Mouse (Mus musculus) midbrain, embryonic 11.5 days (tissue): ENCODE measurements at regions not wholly inside any gene's neighbourhood (a gene's known extent, or its start where the extent isn't known, plus 50 kb on each side); places are given as distances from the start of the nearest gene placed in this dataset.
A peak's percentile ranks its signal among the peaks of the same experiment; 100 is the strongest.

Experiments used
- ATAC-seq: fragments of 200-750 bp; cut with Nextera tagmentation; 2 replicates; pipeline ENCODE4 v1.8.0; 2017; ENCODE audit warnings: moderate TSS enrichment, moderate library complexity; ENCODE audit not compliant: low FRiP score
- DNase-seq: peaks from one replicate; pipeline ENCODE4 v3.0.0; 2015; ENCODE audit warnings: low spot score; ENCODE audit errors: missing footprints
- H3K27ac ChIP-seq: fragments of 300-500 bp; sonication (generic); 2 replicates; pipeline ENCODE4 v1.5.1; 2014; ENCODE audit warnings: low read depth, low read length
- H3K27me3 ChIP-seq: fragments of 300-500 bp; sonication (generic); 2 replicates; pipeline ENCODE4 v1.6.1; 2014; ENCODE audit warnings: mild to moderate bottlenecking, low read length, moderate library complexity, mixed read lengths; ENCODE audit not compliant: control insufficient read depth, insufficient read depth
- H3K36me3 ChIP-seq: fragments of 300-500 bp; sonication (generic); 2 replicates; pipeline ENCODE4 v1.6.1; 2014; ENCODE audit warnings: mild to moderate bottlenecking, low read length, moderate library complexity, mixed read lengths; ENCODE audit not compliant: control insufficient read depth, insufficient read depth
- H3K4me1 ChIP-seq: fragments of 300-500 bp; sonication (generic); 2 replicates; pipeline ENCODE4 v1.6.1; 2014; ENCODE audit warnings: low read length; ENCODE audit not compliant: control insufficient read depth, insufficient read depth
- H3K4me2 ChIP-seq: fragments of 300-500 bp; sonication (generic); 2 replicates; pipeline ENCODE4 v1.6.1; 2014; ENCODE audit warnings: mild to moderate bottlenecking, moderate library complexity
- H3K4me3 ChIP-seq: fragments of 300-500 bp; sonication (generic); 2 replicates; pipeline ENCODE4 v1.5.1; 2014; ENCODE audit warnings: low read depth, low read length
- H3K9ac ChIP-seq: fragments of 300-500 bp; sonication (generic); 2 replicates; pipeline ENCODE4 v1.6.1; 2014; ENCODE audit warnings: low read length
- H3K9me3 ChIP-seq: fragments of 300-500 bp; sonication (generic); 2 replicates; pipeline ENCODE4 v1.6.1; 2016; ENCODE audit warnings: low read length; ENCODE audit not compliant: control insufficient read depth
- WGBS: fragments of 180-500 bp; shearing (Covaris S2); extraction: QIAGEN DNeasy Blood & Tissue Kit; methylation state at CpG from one replicate; pipeline ENCODE4 v1.1.7; 2014; 5-methylcytosine and 5-hydroxymethylcytosine counted together

DNA sequence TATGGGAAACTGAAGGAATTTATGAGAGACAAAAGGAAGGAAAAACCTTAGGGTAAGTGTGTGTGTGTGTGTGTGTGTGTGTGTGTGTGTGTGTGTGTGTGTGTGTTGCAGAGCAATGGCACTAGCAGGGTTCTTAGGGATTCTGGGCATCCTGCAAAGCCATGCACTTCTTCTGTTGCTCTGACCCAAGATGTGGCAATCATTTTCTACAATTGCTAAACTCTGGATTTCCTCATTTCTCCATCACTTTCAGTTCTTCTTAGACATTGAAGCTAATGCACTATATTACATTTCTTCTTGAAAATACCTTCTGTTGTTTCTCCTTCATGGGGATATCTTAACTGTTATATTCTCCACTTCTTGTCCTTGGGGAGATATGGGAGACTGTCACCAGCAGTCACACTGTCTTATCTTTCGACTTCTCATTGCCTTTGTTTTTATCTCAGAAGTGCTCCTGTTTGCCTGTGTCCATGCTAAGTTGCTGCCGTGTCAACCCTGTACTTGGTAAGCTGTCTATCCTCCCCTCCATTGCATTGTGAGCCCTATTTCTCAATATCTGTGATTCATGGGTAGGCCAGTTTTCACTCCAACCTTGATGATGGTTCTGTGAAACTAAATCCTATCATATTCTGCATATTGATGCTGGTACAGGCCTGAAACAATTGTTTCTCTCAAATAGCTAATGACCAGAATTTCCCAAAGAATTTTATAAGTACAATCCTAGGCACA is 742.4 kb downstream of the Gm826 start:
- Histone ChIP-seq H3K4me2 (no peak overlapping the region), H3K4me3 (no peak overlapping the region), H3K4me1 (no peaks in the 10 kb centered on the region), H3K36me3 (no peaks in the 10 kb centered on the region), H3K27me3 (no peaks in the 10 kb centered on the region), H3K9ac (no peak overlapping the region), H3K27ac (no peak overlapping the region), H3K9me3 (no peaks in the 10 kb centered on the region)
- 93% methylated on average over 2 of the region's 2 CpGs for WGBS
- no peak for DNase-seq
- no peak for ATAC-seq

DNA sequence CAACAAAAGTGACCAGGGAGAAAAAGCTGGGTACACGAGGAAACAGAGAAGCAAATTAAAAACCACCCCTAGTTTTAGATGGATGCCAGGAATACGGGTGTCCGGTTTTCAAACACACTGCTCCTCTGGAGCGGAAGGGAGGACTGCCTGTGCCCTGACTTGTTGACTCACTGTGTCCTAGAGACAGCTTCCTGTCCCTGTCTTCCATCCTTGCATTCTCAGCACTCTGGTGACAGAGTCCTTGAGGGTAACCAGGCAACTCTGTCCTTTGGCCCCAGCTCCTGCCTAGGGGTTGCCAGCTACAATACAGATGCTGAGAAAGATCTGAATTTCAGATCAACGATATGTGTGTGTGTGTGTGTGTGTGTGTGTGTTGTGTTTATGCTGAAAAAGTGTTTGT is 741.1 kb downstream of the Gm826 start:
- no peak for ATAC-seq
- H3K9me3 ChIP-seq: no peaks in the 10 kb centered on the region

DNA sequence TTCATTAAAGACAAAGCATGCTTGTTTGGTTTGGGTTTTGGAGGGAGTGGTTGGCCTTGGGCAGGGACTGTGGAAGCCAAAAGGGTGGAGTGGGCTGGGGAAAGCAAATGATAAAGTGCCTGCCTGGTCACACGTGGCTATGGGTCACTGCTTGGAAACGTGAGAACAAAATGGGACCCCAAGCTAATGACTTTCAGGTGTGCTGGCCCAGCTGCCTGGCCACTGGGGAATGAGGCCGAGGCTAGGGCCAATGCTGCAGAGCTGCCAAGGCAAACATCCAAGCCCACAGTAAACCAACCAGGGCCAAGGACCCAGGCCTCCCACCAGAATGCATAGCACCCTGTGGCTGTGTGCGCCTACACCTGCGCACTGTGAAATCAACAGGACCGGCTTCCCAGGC is 737.7 kb downstream of the Gm826 start:
- Histone ChIP-seq H3K4me1 (no peaks in the 10 kb centered on the region), H3K27me3 (no peaks in the 10 kb centered on the region), H3K4me3 (no peak overlapping the region), H3K4me2 (no peak overlapping the region), H3K9me3 (no peaks in the 10 kb centered on the region), H3K36me3 (no peaks in the 10 kb centered on the region), H3K27ac (no peak overlapping the region), H3K9ac (no peak overlapping the region)
- 84% methylated on average over 6 of the region's 6 CpGs for WGBS
- no peak for ATAC-seq
- DNase-seq: no peak

More for the DNA sequence above, 741.1 kb downstream of the Gm826 start:
- 76% methylated on average over 5 of the region's 5 CpGs for WGBS
- H3K36me3 ChIP-seq: no peaks in the 10 kb centered on the region
- no peak overlapping the region for H3K9ac ChIP-seq
- H3K4me1 ChIP-seq: no peaks in the 10 kb centered on the region
- H3K4me3 ChIP-seq: no peak overlapping the region
- H3K27me3 ChIP-seq: no peaks in the 10 kb centered on the region
- no peak for DNase-seq
- no peak overlapping the region for H3K4me2 ChIP-seq
- no peak overlapping the region for H3K27ac ChIP-seq

DNA sequence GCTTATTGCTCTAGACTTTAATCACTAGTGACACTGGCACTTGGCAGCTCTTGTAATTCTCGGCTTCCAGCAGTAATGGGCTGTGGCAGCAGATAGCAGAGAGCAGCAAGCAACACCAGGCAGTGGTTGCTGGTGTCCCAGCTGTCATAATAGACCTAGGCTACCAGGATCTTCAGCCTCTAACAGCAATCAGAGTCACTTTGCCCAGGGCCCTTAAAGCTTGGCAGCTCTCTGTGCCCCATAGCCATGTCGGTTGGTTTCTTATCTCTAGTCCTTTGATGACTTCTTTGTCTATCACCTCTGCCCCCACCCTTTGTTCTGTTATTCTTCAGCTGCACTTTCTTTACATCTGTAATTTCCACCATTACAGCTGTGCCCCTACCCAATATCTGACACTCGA is 735.9 kb downstream of the Gm826 start:
- Histone ChIP-seq H3K36me3 (no peaks in the 10 kb centered on the region), H3K9me3 (no peaks in the 10 kb centered on the region), H3K4me1 (no peaks in the 10 kb centered on the region), H3K4me2 (no peak overlapping the region), H3K27ac (no peak overlapping the region), H3K4me3 (no peak overlapping the region), H3K27me3 (no peaks in the 10 kb centered on the region), H3K9ac (no peak overlapping the region)
- WGBS: 77% methylated on average over 3 of the region's 3 CpGs
- ATAC-seq (no peak), DNase-seq (no peak)

DNA sequence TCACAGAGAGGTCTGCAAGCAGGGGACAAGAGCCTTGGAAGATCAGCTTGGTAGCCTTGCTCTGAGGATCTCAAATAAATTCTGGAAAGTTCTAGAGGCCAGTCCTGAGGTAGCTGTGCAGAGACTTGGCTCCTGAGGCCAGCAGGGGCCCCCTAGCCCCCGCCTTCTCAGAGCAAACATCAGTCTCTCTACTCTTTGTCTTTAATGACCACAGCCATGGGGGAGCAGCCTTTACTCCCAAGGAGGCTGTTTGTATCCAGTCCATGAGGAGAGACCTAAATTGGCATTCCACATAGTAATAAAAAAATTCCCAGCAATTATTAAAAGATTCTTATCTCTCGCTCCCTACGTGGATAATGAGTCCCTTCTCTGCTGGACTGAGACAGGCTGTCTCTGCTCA is 726.8 kb downstream of the Gm826 start:
- H3K27me3 ChIP-seq: no peaks in the 10 kb centered on the region
- H3K9ac ChIP-seq: no peak overlapping the region
- DNase-seq: no peak
- 62% methylated on average over 3 of the region's 3 CpGs for WGBS
- H3K4me2 ChIP-seq: no peak overlapping the region
- no peak overlapping the region for H3K27ac ChIP-seq
- no peak for ATAC-seq
- H3K4me1 ChIP-seq: no peaks in the 10 kb centered on the region
- no peak overlapping the region for H3K4me3 ChIP-seq
- no peaks in the 10 kb centered on the region for H3K9me3 ChIP-seq
- no peaks in the 10 kb centered on the region; the same call in 1 of the 2 replicates for H3K36me3 ChIP-seq

DNA sequence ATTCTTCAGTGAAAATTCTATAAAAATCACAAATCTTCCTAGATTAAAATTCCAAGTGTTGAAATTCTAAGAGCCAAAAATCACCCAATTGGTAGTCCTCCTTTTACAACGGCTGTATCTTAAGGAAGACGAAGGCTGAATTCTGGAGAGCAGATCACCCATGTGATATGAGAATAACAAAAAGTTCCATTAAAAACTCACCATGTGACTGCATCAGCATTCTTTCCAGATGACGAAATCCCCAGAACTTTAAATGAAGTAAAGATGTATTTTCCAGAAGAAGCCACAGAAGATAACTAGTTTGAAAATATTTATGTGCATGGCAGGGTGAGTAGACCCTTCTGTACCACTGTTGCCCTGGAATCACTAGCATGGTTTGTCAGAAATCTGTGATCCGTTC is 723.5 kb downstream of the Gm826 start:
- Histone ChIP-seq H3K4me1 (no peaks in the 10 kb centered on the region), H3K36me3 (no peaks in the 10 kb centered on the region), H3K9me3 (no peaks in the 10 kb centered on the region), H3K9ac (no peak overlapping the region), H3K4me2 (no peak overlapping the region), H3K27ac (no peak overlapping the region), H3K27me3 (no peaks in the 10 kb centered on the region), H3K4me3 (no peak overlapping the region)
- 88% methylated on average over 4 of the region's 4 CpGs for WGBS
- ATAC-seq (no peak), DNase-seq (peak; percentile 64)

DNA sequence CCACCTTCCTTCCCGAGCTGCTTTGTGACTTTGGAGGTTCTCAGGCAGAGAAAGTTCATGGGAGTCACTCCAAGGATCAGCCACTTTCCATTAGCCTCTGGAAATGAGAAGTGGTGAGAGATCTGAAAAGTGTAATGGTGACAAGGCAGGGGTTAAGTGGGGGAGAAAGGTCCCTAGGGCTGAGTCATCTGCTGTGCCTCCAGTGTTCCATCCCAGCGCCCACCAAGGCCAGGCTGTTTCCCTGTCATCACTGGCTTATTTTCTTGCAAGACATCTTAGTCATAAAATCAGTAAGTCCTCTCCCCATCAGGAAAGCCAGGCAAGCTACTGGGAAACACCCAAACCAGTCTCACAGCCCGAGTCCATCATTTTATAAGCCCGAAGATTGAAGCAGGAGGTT is 717.3 kb downstream of the Gm826 start:
- no peaks in the 10 kb centered on the region for H3K36me3 ChIP-seq
- DNase-seq (no peak), ATAC-seq (no peak)
- H3K4me3 ChIP-seq: no peak overlapping the region
- no peaks in the 10 kb centered on the region for H3K9me3 ChIP-seq
- H3K27ac ChIP-seq: no peak overlapping the region
- no peak overlapping the region for H3K4me2 ChIP-seq
- no peak overlapping the region for H3K9ac ChIP-seq
- no peaks in the 10 kb centered on the region for H3K27me3 ChIP-seq
- H3K4me1 ChIP-seq: no peaks in the 10 kb centered on the region
- 72% methylated on average over 4 of the region's 4 CpGs for WGBS

DNA sequence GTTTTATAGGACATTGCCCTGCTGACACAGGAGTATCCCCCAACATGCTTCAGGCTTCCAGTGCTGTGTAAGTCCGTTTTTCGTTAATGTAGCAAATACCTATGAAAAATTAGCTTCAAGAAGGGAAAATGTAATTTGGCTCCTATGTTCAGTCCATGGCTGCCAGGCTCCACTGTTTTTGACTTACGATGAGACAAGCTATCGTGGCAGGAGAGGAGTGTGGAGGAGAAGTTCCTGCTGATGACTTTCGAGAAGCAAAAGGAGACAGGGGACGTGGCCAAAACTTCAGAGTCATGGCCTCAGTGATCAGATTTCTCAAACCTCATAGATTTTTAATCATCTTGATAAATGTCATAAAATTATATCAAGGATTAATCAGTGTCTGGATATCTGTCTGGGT is 712.7 kb downstream of the Gm826 start:
- H3K4me3 ChIP-seq: no peak overlapping the region
- no peak overlapping the region for H3K9ac ChIP-seq
- no peak for ATAC-seq
- H3K27me3 ChIP-seq: no peaks in the 10 kb centered on the region
- no peaks in the 10 kb centered on the region for H3K36me3 ChIP-seq
- 91% methylated on average over 6 of the region's 6 CpGs for WGBS
- no peak overlapping the region for H3K4me2 ChIP-seq
- H3K9me3 ChIP-seq: no peaks in the 10 kb centered on the region
- no peak overlapping the region for H3K27ac ChIP-seq
- no peak for DNase-seq
- no peaks in the 10 kb centered on the region for H3K4me1 ChIP-seq

DNA sequence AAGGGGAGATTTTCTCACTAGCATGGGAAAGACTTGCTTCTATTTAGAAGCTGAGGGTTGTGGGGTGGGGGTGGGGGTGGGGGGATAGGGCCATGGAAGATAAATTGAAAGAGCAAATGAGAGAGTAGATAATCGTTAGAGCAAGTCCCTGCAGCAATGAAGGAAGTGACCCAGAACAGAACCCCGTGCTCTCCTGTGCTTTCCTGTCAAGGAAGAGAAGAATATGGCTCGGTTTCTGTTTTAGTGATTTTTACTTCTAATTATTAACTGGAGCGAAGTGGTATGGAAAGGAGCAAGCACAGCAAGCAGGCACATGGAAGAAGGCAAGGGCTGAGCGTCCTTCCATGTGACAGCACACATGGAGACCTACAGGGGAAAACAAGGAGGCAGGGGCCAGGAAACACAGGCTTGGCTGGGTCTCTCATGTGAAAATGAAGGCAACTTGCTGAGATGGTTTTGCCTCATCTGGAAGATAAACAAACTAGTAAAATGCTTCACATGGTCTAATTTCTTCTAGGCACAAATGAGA is 711.8 kb downstream of the Gm826 start:
- ATAC-seq: no peak
- H3K36me3 ChIP-seq: no peaks in the 10 kb centered on the region
- H3K9me3 ChIP-seq: no peaks in the 10 kb centered on the region
- no peak overlapping the region for H3K27ac ChIP-seq
- no peak for DNase-seq
- H3K4me2 ChIP-seq: no peak overlapping the region
- H3K27me3 ChIP-seq: no peaks in the 10 kb centered on the region
- H3K4me3 ChIP-seq: no peak overlapping the region
- WGBS: 64% methylated on average over 5 of the region's 5 CpGs
- no peaks in the 10 kb centered on the region for H3K4me1 ChIP-seq
- H3K9ac ChIP-seq: no peak overlapping the region
